Mouse (Mus musculus) CH12.LX (cell line): ENCODE data around the gene En1. TPM values are rescaled to one million over a fixed set of nuclear protein-coding genes. Genes with fewer than 3 reads are reported as not detected.
A peak's percentile ranks its signal among the peaks of the same experiment; 100 is the strongest.

Experiments used
- DNase-seq: peaks from one replicate; pipeline ENCODE4 v3.0.0-alpha.2; 2013; ENCODE audit errors: extremely low read depth
- H3K27ac ChIP-seq: 2 replicates; pipeline ENCODE4 v1.5.1; 2012; ENCODE audit warnings: low read depth, mild to moderate bottlenecking, control low read depth, moderate library complexity; ENCODE audit not compliant: insufficient read depth
- H3K27me3 ChIP-seq: replicated peaks from 2 replicates; pipeline ENCODE3; 2012; ENCODE audit warnings: inconsistent platforms
- H3K36me3 ChIP-seq, 2 experiments: replicated peaks in 1 of 2; 2 replicates each; pipeline versions ENCODE3 to v1.6.1; 2012; ENCODE audit warnings: inconsistent platforms in 1 of 2, low read length in 1 of 2, mild to moderate bottlenecking in 1 of 2, mixed read lengths in 1 of 2, moderate library complexity in 1 of 2; ENCODE audit not compliant: control insufficient read depth in 1 of 2, insufficient read depth in 1 of 2
- H3K4me1 ChIP-seq, 2 experiments: 2 replicates each; pipeline ENCODE4 v1.6.1; 2012; ENCODE audit warnings: inconsistent platforms in 1 of 2, moderate library complexity in 1 of 2; ENCODE audit not compliant: insufficient read depth in 2 of 2, control insufficient read depth in 1 of 2
- H3K4me2 ChIP-seq: 2 replicates; pipeline ENCODE4 v1.6.1; 2012; ENCODE audit warnings: low read depth, mild to moderate bottlenecking, control low read depth; ENCODE audit not compliant: poor library complexity, insufficient read depth, severe bottlenecking
- H3K4me3 ChIP-seq, 3 experiments: fragments of 150-350 bp in 1 of 3; sonication (generic) in 1 of 3; replicated peaks in 1 of 3; 2 replicates each; pipeline versions ENCODE3 to v1.5.1; 2011 to 2012; ENCODE audit warnings: low read depth in 2 of 3, low read length in 2 of 3, mild to moderate bottlenecking in 2 of 3, moderate library complexity in 2 of 3, control low read depth in 1 of 3, improper control_type of control experiment in 1 of 3, inconsistent platforms in 1 of 3, mixed read lengths in 1 of 3; ENCODE audit not compliant: poor library complexity in 1 of 3
- H3K79me2 ChIP-seq: replicated peaks from 2 replicates; pipeline ENCODE4 v1.6.1; 2012; ENCODE audit warnings: mild to moderate bottlenecking, moderate library complexity; ENCODE audit not compliant: control insufficient read depth, poor library complexity, insufficient read depth, severe bottlenecking; ENCODE audit errors: extremely low read depth
- H3K9ac ChIP-seq: 2 replicates; pipeline ENCODE4 v1.6.1; 2012; ENCODE audit warnings: low read depth, mild to moderate bottlenecking, control low read depth, moderate library complexity; ENCODE audit not compliant: insufficient read depth
- H3K9me3 ChIP-seq: replicated peaks from 2 replicates; pipeline ENCODE3; 2012; ENCODE audit warnings: low read length, inconsistent platforms, mixed read lengths
- BHLHE40 ChIP-seq: IDR thresholded peaks from 2 replicates; pipeline ENCODE4 v1.6.1; 2011; ENCODE audit warnings: mild to moderate bottlenecking, low read depth, low read length, improper control_type of control experiment
- CHD2 ChIP-seq: IDR thresholded peaks from 2 replicates; pipeline ENCODE4 v1.6.1; 2011; ENCODE audit warnings: low read length, improper control_type of control experiment
- CTCF ChIP-seq, 2 experiments: IDR thresholded peaks in 1 of 2; conservative IDR thresholded peaks in 1 of 2; 2 replicates each; pipeline ENCODE4 v1.5.1; 2011 to 2012; ENCODE audit warnings: low read depth in 2 of 2, low read length in 2 of 2, improper control_type of control experiment in 1 of 2, inconsistent platforms in 1 of 2, mild to moderate bottlenecking in 1 of 2, moderate library complexity in 1 of 2
- E2F4 ChIP-seq: IDR thresholded peaks from 2 replicates; pipeline ENCODE4 v1.6.1; 2011; ENCODE audit warnings: low read depth, low read length, improper control_type of control experiment; ENCODE audit not compliant: insufficient replicate concordance
- ELF1 ChIP-seq: IDR thresholded peaks from 2 replicates; pipeline ENCODE4 v1.6.1; 2014; ENCODE audit warnings: low read depth, mild to moderate bottlenecking, inconsistent platforms, low read length, improper control_type of control experiment
- EP300 ChIP-seq: IDR thresholded peaks from 2 replicates; pipeline ENCODE4 v1.6.1; 2011; ENCODE audit warnings: low read length, improper control_type of control experiment
- ETS1 ChIP-seq: conservative IDR thresholded peaks from 2 replicates; pipeline ENCODE4 v1.6.1; 2012; ENCODE audit warnings: low read depth, mild to moderate bottlenecking, inconsistent platforms, low read length, improper control_type of control experiment, moderate library complexity
- IRF4 ChIP-seq: IDR thresholded peaks from 2 replicates; pipeline ENCODE4 v1.6.1; 2014; ENCODE audit warnings: low read depth, mild to moderate bottlenecking, inconsistent platforms, low read length, improper control_type of control experiment
- JUN ChIP-seq: IDR thresholded peaks from 2 replicates; pipeline ENCODE4 v1.6.1; 2011; ENCODE audit warnings: low read depth, mild to moderate bottlenecking, low read length, improper control_type of control experiment, moderate library complexity; ENCODE audit not compliant: insufficient read depth
- JUND ChIP-seq: conservative IDR thresholded peaks from 2 replicates; pipeline ENCODE4 v1.6.1; 2011; ENCODE audit warnings: low read depth, low read length, improper control_type of control experiment
- MAX ChIP-seq: IDR thresholded peaks from 2 replicates; pipeline ENCODE4 v1.6.1; 2011; ENCODE audit warnings: low read length, improper control_type of control experiment
- MAZ ChIP-seq: IDR thresholded peaks from 2 replicates; pipeline ENCODE4 v1.6.1; 2012; ENCODE audit warnings: low read depth, mild to moderate bottlenecking, inconsistent platforms, low read length, improper control_type of control experiment, moderate library complexity
- MEF2A ChIP-seq: IDR thresholded peaks from 2 replicates; pipeline ENCODE4 v1.6.1; 2014; ENCODE audit warnings: low read depth, mild to moderate bottlenecking, inconsistent platforms, low read length, improper control_type of control experiment, borderline replicate concordance
- MXI1 ChIP-seq: IDR thresholded peaks from 2 replicates; pipeline ENCODE4 v1.6.1; 2011; ENCODE audit warnings: mild to moderate bottlenecking, low read depth, low read length, improper control_type of control experiment
- MYC ChIP-seq: IDR thresholded peaks from 2 replicates; pipeline ENCODE4 v1.6.1; 2011; ENCODE audit warnings: low read depth, mild to moderate bottlenecking, improper control_type of control experiment, low read length
- NELFE ChIP-seq: IDR thresholded peaks from 2 replicates; pipeline ENCODE4 v1.6.1; 2011; ENCODE audit warnings: low read depth, low read length, improper control_type of control experiment
- NRF1 ChIP-seq: IDR thresholded peaks from 2 replicates; pipeline ENCODE4 v1.6.1; 2014; ENCODE audit warnings: low read depth, mild to moderate bottlenecking, inconsistent platforms, low read length, improper control_type of control experiment, moderate library complexity
- POLR2A ChIP-seq: IDR thresholded peaks from 2 replicates; pipeline ENCODE4 v1.6.1; 2011; ENCODE audit warnings: low read depth, mild to moderate bottlenecking, improper control_type of control experiment, low read length
- POLR2AphosphoS2 ChIP-seq: IDR thresholded peaks from 2 replicates; pipeline ENCODE4 v1.6.1; 2011; ENCODE audit warnings: low read depth, low read length, improper control_type of control experiment
- RAD21 ChIP-seq: IDR thresholded peaks from 2 replicates; pipeline ENCODE4 v1.6.1; 2011; ENCODE audit warnings: low read depth, mild to moderate bottlenecking, low read length, improper control_type of control experiment, moderate library complexity
- RCOR1 ChIP-seq: conservative IDR thresholded peaks from 2 replicates; pipeline ENCODE4 v1.6.1; 2012; ENCODE audit warnings: low read depth, mild to moderate bottlenecking, inconsistent platforms, low read length, improper control_type of control experiment
- SIN3A ChIP-seq: IDR thresholded peaks from 2 replicates; pipeline ENCODE4 v1.6.1; 2012; ENCODE audit warnings: low read length, improper control_type of control experiment, inconsistent platforms
- TBP ChIP-seq: conservative IDR thresholded peaks from 2 replicates; pipeline ENCODE4 v1.6.1; 2011; ENCODE audit warnings: low read depth, low read length, improper control_type of control experiment
- TCF12 ChIP-seq: IDR thresholded peaks from 2 replicates; pipeline ENCODE4 v1.6.1; 2014; ENCODE audit warnings: low read depth, mild to moderate bottlenecking, inconsistent platforms, low read length, improper control_type of control experiment
- UBTF ChIP-seq: IDR thresholded peaks from 2 replicates; pipeline ENCODE4 v1.6.1; 2012; ENCODE audit warnings: low read depth, mild to moderate bottlenecking, inconsistent platforms, low read length, improper control_type of control experiment, moderate library complexity
- USF1 ChIP-seq: IDR thresholded peaks from 2 replicates; pipeline ENCODE4 v1.6.1; 2014; ENCODE audit warnings: low read depth, mild to moderate bottlenecking, inconsistent platforms, low read length, improper control_type of control experiment
- USF2 ChIP-seq: conservative IDR thresholded peaks from 2 replicates; pipeline ENCODE4 v1.6.1; 2011; ENCODE audit warnings: low read depth, low read length, improper control_type of control experiment
- ZKSCAN1 ChIP-seq: IDR thresholded peaks from 2 replicates; pipeline ENCODE4 v1.6.1; 2012; ENCODE audit warnings: low read depth, inconsistent platforms, low read length, improper control_type of control experiment, borderline replicate concordance
- ZMIZ1 ChIP-seq: IDR thresholded peaks from 2 replicates; pipeline ENCODE4 v1.6.1; 2012; ENCODE audit warnings: low read depth, mild to moderate bottlenecking, inconsistent platforms, low read length, improper control_type of control experiment
- ZNF384 ChIP-seq: IDR thresholded peaks from 2 replicates; pipeline ENCODE4 v1.6.1; 2012; ENCODE audit warnings: low read depth, low read length, improper control_type of control experiment, inconsistent platforms
- dilution Hi-C: fragments of 300-500 bp; cut with MboI; formaldehyde crosslinking; loops from 2 replicates; pipeline ENCODE4 v1.14.3; 2020; ENCODE audit warnings: low sequenced_read_pairs; ENCODE audit not compliant: extremely low pct_unique_long_range_greater_than_20kb, extremely low pct_ligation_motif_present
- in situ Hi-C: fragments of 300-500 bp; cut with MboI; formaldehyde crosslinking; loops from 3 replicates; pipeline ENCODE4 v1.14.3; 2019; ENCODE audit warnings: low sequenced_read_pairs, low pct_ligation_motif_present, low pct_unique_long_range_greater_than_20kb, mixed read lengths
- polyA plus RNA-seq: library from polyadenylated mRNA; unstranded; fragments of >175 nt; gene quantifications from 2 replicates; pipeline ENCODE4 v1.2.1, GENCODE M21; 2012; ENCODE audit warnings: low read depth; ENCODE audit not compliant: insufficient read length
- total RNA-seq, 2 experiments: library from RNA; depleted of rRNA; stranded (reverse); fragments of 300-350 nt in 1 of 2; fragments of >200 nt in 1 of 2; gene quantifications; 2 replicates each; pipeline ENCODE4 v1.2.3; 2012 to 2014

Gene En1
- total and polyA plus RNA-seq, 3 experiments = not detected

DNA sequence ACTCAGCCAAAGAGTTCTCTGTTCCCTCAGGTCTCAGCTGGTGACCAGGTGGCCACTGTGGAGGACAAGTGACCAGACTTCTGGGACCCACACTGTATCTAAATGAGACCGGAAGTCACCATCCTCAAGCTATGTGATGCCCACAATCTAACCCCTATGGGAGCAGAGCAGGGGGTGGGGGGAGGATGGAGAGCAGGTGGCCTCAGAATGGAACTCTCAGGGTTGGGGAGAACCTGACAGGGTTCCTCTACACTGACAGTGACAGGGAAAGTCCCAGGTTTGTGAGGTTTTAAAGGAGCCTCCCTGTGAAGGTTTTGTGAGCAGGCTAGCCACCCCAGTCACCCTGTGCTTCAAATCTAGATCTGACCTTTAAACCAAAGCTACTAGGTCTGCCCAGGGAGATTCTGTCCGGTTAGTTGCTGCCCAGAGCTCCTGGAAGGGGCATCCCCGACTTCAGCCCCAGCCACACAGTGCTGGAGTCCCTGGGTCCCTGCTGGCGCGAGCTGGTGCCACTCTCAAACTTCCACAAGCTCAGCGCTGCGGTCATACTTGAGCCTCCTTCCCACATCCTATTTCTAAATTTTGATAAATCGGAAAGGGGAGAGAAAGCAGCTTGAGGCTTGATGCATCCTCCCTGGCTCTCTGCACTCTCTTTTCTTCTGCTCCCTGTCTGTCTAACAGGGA is 8.8 kb upstream of the En1 start:
- H3K79me2 ChIP-seq = no peaks in the 10 kb centered on the region
- peaks cover 19 to 76% of the 10 kb centered on the region in 2 experiments for H3K4me1 ChIP-seq
- peak; percentile 76 for DNase-seq
- H3K27ac ChIP-seq = peak overlapping the region; percentile 61
- no peaks in the 10 kb centered on the region for H3K27me3 ChIP-seq
- 0 out of 2 replicates have a peak overlapping the region, but pooled peaks have one; percentile 21 for H3K9ac ChIP-seq
- dilution Hi-C loops (no loop called here), in situ Hi-C loops (loop anchor here (5.0 to 25.0 kb wide), 4 partner anchors 91 to 819 kb away; no protein-coding TSS in a partner anchor)
- no peaks in the 10 kb centered on the region for H3K36me3 ChIP-seq
- TF ChIP-seq BHLHE40 (peak; percentile 74), USF1 (no peak), NELFE (no peak), RCOR1 (no peak; the same call in 1 of the 2 replicates), MAZ (peak; percentile 88), MYC (peak; percentile 54; the same call in 1 of the 2 replicates), UBTF (no peak), TCF12 (peak; percentile 83), SIN3A (peak; percentile 27; the same call in 1 of the 2 replicates), JUN (no peak), NRF1 (no peak), POLR2AphosphoS2 (no peak), ZNF384 (no peak), ELF1 (peak; percentile 20; the same call in 1 of the 2 replicates), TBP (no peak), MEF2A (peak; percentile 65; the same call in 1 of the 2 replicates), JUND (no peak), MAX (0 out of 2 replicates have a peak, but pooled peaks have one; percentile 14), CTCF (conservative IDR thresholded peaks at IDR 0.05 in 1 of 2, IDR thresholded peaks at IDR 0.05 in 1 of 2; ENCODE audit: low read depth in 2 of 2, low read length in 2 of 2) (no peak), ETS1 (peak; percentile 65), MXI1 (no peak), EP300 (peak; percentile 70), CHD2 (peak; percentile 37), USF2 (no peak), E2F4 (no peak), ZKSCAN1 (no peak), IRF4 (peak; percentile 56; the same call in 1 of the 2 replicates), ZMIZ1 (no peak), RAD21 (no peak), POLR2A (no peak)
- peak overlapping the region; percentile 53 for H3K4me2 ChIP-seq
- H3K4me3 ChIP-seq = no peak overlapping the region
- H3K9me3 ChIP-seq = no peaks in the 10 kb centered on the region
